Mouse (Mus musculus) myocyte (in vitro differentiated cells): ENCODE measurements around the gene Tcf12.

ENCODE experiments used
- CEBPB ChIP-seq: IDR thresholded peaks from 2 replicates; pipeline ENCODE4 v1.6.1; 2011; ENCODE audit warnings: mild to moderate bottlenecking, moderate library complexity; ENCODE audit not compliant: poor library complexity, insufficient read depth, severe bottlenecking
- E2F4 ChIP-seq: IDR thresholded peaks from one replicate; pipeline ENCODE4 v1.6.1; 2011; ENCODE audit warnings: mild to moderate bottlenecking, control low read depth, moderate library complexity; ENCODE audit not compliant: insufficient read depth
- MYOD1 ChIP-seq, 3 experiments: IDR thresholded peaks; one replicate each; pipeline ENCODE4 v1.6.1; 2011; ENCODE audit warnings: control low read depth in 2 of 3, low read depth in 2 of 3, mild to moderate bottlenecking in 2 of 3, moderate library complexity in 1 of 3; ENCODE audit not compliant: insufficient read length in 2 of 3, control insufficient read depth in 1 of 3
- MYOG ChIP-seq, 3 experiments: IDR thresholded peaks; one replicate each; pipeline ENCODE4 v1.6.1; 2011; ENCODE audit warnings: control low read depth in 2 of 3, low read depth in 2 of 3, mild to moderate bottlenecking in 2 of 3; ENCODE audit not compliant: insufficient read length in 2 of 3, control insufficient read depth in 1 of 3, insufficient read depth in 1 of 3
- POLR2A ChIP-seq: IDR thresholded peaks from one replicate; pipeline ENCODE4 v1.6.1; 2011; ENCODE audit warnings: low read depth, mild to moderate bottlenecking, control low read depth, moderate library complexity; ENCODE audit not compliant: insufficient read length
- POLR2AphosphoS2 ChIP-seq: IDR thresholded peaks from one replicate; pipeline ENCODE4 v1.6.1; 2011; ENCODE audit warnings: low read depth, control low read depth; ENCODE audit not compliant: insufficient read length
- REST ChIP-seq: IDR thresholded peaks from one replicate; pipeline ENCODE4 v1.6.1; 2011; ENCODE audit warnings: mild to moderate bottlenecking, control low read depth, moderate library complexity; ENCODE audit not compliant: insufficient read depth, insufficient read length
- TCF12 ChIP-seq: IDR thresholded peaks from one replicate; pipeline ENCODE4 v1.6.1; 2011; ENCODE audit warnings: mild to moderate bottlenecking, control low read depth; ENCODE audit not compliant: poor library complexity, insufficient read depth, severe bottlenecking
- USF1 ChIP-seq: IDR thresholded peaks from one replicate; pipeline ENCODE4 v1.6.1; 2011; ENCODE audit warnings: low read depth, mild to moderate bottlenecking, control low read depth, moderate library complexity

DNA sequence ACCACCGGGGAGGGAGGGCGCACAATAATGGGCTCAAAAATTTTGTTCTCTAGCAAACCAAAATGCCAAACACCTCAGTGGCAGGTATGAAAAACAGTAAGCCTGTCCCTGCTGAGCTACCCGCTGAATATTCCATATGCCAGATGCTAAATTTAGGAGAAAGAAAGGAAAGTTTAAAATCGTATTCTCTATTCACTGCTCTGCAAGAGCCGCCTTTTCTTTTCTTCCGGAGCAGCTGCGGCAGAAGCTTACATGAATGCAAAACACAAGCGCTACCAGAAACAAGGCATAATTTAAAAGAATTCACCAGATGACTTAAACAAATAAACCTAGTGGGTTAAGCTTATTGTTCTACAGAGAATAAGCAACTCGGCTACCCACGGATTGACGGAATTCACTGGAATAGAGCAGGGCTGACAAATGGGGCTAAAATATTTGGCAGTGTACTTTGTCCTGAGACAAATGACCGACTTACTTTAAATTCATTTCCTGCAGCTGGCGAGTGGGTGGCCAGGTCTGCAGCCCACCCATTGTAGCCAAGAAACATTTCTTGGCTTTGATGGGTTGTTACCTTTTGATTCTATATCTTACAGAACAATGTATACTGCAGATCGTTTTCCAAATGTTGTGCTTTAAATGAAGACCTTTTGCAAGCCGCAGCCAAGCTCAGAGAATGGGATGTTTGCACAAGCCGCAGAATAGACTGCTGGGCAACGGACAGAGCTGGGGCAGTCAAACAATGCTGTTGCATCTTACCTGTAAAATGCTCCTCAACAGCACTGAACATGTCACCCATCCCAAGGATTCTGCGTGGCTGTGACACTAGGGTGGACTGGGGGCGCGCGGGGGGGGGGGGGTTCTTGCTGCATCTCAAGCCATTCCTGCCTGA, 43.8 kb upstream of the Tcf12 start:
- TF ChIP-seq POLR2AphosphoS2 (no peak), POLR2A (no peak), CEBPB (no peak), REST (no peak), USF1 (no peak), MYOG (IDR thresholded peaks at IDR 0.05; ENCODE audit: control insufficient read depth in 1 of 3, insufficient read depth in 1 of 3, insufficient read length in 2 of 3, low read depth in 2 of 3) (no peak), E2F4 (no peak), MYOD1 (IDR thresholded peaks at IDR 0.05; ENCODE audit: control insufficient read depth in 1 of 3, insufficient read length in 2 of 3, low read depth in 2 of 3) (no peak), TCF12 (no peak)
